Mouse (Mus musculus) small intestine, adult 2 months (tissue): ENCODE measurements around the gene Clpsl2.

Experiments used
- CTCF ChIP-seq: fragments of 200-500 bp; IDR thresholded peaks from 2 replicates; pipeline ENCODE4 v1.5.1; 2012; ENCODE audit warnings: low read depth, mild to moderate bottlenecking, control low read depth, inconsistent platforms, low read length, moderate library complexity, mixed read lengths; ENCODE audit not compliant: insufficient replicate concordance, insufficient read length; ENCODE audit errors: extremely low read depth
- POLR2A ChIP-seq: fragments of 200-500 bp; IDR thresholded peaks from 2 replicates; pipeline ENCODE4 v1.6.1; 2012; ENCODE audit warnings: low read depth, mild to moderate bottlenecking, control low read depth, inconsistent platforms, low read length, moderate library complexity

GRCm38 (mm10) chr17:28553040-28553793 is 4.0 kb downstream of the Clpsl2 start:
- TF ChIP-seq CTCF (peak; percentile 78; the same call in 1 of the 2 replicates), POLR2A (no peak)
